Mouse (Mus musculus) adrenal gland, adult (tissue): ENCODE results near the gene Fam129c.

Experiments used
- DNase-seq, 2 experiments: peaks; one replicate each; pipeline ENCODE4 v3.0.0; 2022 to 2023; ENCODE audit warnings: low spot score in 1 of 2; ENCODE audit not compliant: inconsistent age in 2 of 2

The Fam129c gene

DNA sequence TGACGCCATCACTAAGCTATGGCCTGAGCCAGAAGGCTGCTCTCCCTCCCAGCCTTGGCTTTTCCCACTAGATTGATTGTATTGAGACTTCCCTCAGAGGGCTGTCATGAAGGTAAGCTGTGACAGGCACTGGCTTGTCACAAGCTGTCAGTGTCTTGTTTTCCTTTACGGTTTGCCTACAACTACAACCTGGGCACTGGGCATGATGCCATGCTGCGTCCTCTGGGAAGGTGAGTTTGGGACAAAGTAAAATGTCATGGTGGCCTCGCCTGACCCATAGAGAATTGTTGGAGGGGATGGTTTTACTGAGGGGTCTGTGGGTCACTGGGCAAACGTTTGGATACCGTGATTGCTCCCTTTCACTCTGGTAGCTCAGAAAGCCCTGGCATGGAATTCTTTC, 40.9 kb downstream of the Fam129c start:
- no peak for DNase-seq

DNA sequence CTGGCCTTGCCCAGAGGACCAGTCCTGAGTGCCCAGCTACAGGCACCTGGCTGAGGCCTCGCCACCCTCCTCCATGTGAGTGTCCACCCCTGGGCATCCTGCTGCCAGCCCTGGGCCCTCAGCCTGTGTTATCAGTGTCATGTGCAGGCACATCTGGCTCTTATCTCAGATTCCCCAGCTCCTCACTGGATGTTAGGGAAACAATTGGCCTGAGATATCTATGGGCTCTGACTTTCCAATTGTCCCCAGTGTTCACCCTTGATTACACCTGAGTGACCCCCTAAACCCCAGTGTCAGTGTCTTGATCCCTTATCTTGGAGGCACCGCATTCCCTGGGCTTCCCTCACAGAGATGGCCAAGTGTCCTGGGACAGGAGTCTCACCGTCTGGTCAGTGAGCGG, 41.9 kb downstream of the Fam129c start:
- DNase-seq, result no peak

GRCm38 (mm10) chr8:71645510-71645909, 48.1 kb downstream of the Fam129c start:
- no peak for DNase-seq

- DNase-seq, result peak in 1 of 2 experiments; percentile 75
Observed at GRCm38 (mm10) chr8:71654600-71654999, 57.2 kb downstream of the Fam129c start.
